Mouse (Mus musculus) gastrocnemius, adult 8-10 months (tissue): ENCODE results near the gene Gm42421. TPM values are rescaled to one million over a fixed set of nuclear protein-coding genes. Genes with fewer than 3 reads are reported as not detected.

ENCODE experiments used
- total RNA-seq, 4 experiments: library from RNA; stranded (reverse); gene quantifications; 2 replicates each; pipeline ENCODE4 v1.2.4; 2022

Gene Gm42421
- total RNA-seq, 4 experiments from 2014 or later: not detected

Other genes starting within 250 kb of the Gm42421 start
- gene Usp42, start 195.9 kb upstream of the Gm42421 start, total RNA-seq: 1 to 10 TPM; 5.6 to 8.7 (median 7.4) TPM
- 10 to 100 TPM; 27.6 to 29.2 (median 28.2) TPM for gene Eif2ak1, start 110.4 kb upstream of the Gm42421 start, total RNA-seq
- under 1 TPM in 1 of 4 experiments, not detected in 3; 0.18 TPM for gene Ankrd61, start 30.5 kb upstream of the Gm42421 start, total RNA-seq
- gene Aimp2, start 18.3 kb upstream of the Gm42421 start, total RNA-seq: 100 to 1,000 TPM in 2 of 4 experiments, 10 to 100 TPM in 2; 84.3 to 140 (median 99.9) TPM
- 1 to 10 TPM; 3.8 to 6.3 (median 4.8) TPM for gene Pms2, start 18.2 kb upstream of the Gm42421 start, total RNA-seq
- gene Rsph10b, start 4.9 kb downstream of the Gm42421 start, total RNA-seq: 1 to 10 TPM in 2 of 4 experiments, under 1 TPM in 2; 0.43 to 1.0 (median 0.92) TPM
- 10 to 100 TPM; 43.3 to 56.5 (median 44.4) TPM for gene Ccz1, start 86.7 kb downstream of the Gm42421 start, total RNA-seq
- gene Ocm, start 98.5 kb downstream of the Gm42421 start, total RNA-seq: not detected
- 10 to 100 TPM; 27.0 to 32.6 (median 28.3) TPM for gene Lmtk2, start 172.3 kb downstream of the Gm42421 start, total RNA-seq